Mouse (Mus musculus): ENCODE data around the gene Phgdh. TPM values are rescaled to one million over a fixed set of nuclear protein-coding genes. Genes with fewer than 3 reads are reported as not detected.
"Not testable (repeated sequence)": the region's sequence is repeated elsewhere in the genome, so short reads cannot be mapped to it uniquely, and the experiment has no call there.

The Phgdh gene
- 18.1 and 18.2 TPM in 2 replicates for polyA plus RNA-seq (2012; rRNA removed)

GRCm38 (mm10) chr3:98339706-98340109 is at the start of gene Phgdh:
TSS of gene Phgdh (minus strand) at chr3:98339990.
- H3K27me3 ChIP-seq (ENCODE audit: control insufficient read depth, insufficient read depth, low read length); H3K4me1 ChIP-seq (ENCODE audit: control insufficient read depth, insufficient read depth, low read length); H3K27ac ChIP-seq (ENCODE audit: control insufficient read depth, insufficient read depth, low read depth, low read length); H3K36me3 ChIP-seq (ENCODE audit: control insufficient read depth, insufficient read depth, low read length): not testable (repeated sequence)
- peak within 1 kb of the TSS; percentile 37 for H3K4me3 ChIP-seq (ENCODE audit: control insufficient read depth, low read depth, low read length)

GRCm38 (mm10) chr3:98389305-98389704 is 49.5 kb upstream of the Phgdh start:
- TF ChIP-seq CTCF (IDR thresholded peaks at IDR 0.05; ENCODE audit: control insufficient read depth, insufficient read depth, insufficient replicate concordance, low read depth, low read length) (no peak), POLR2A (IDR thresholded peaks at IDR 0.05; ENCODE audit: control insufficient read depth, low read depth, low read length) (no peak)
- H3K27me3 ChIP-seq (ENCODE audit: control insufficient read depth, insufficient read depth, low read length): no peaks in the 10 kb centered on the region
- H3K27ac ChIP-seq (ENCODE audit: control insufficient read depth, insufficient read depth, low read depth, low read length): no peak overlapping the region
- no peaks in the 10 kb centered on the region for H3K36me3 ChIP-seq (ENCODE audit: control insufficient read depth, insufficient read depth, low read length)
- H3K4me3 ChIP-seq (ENCODE audit: control insufficient read depth, low read depth, low read length): no peak overlapping the region
- H3K4me1 ChIP-seq (ENCODE audit: control insufficient read depth, insufficient read depth, low read length): peaks cover 3% of the 10 kb centered on the region; the same call in 1 of the 2 replicates

GRCm38 (mm10) chr3:98387756-98388155 is 48.0 kb upstream of the Phgdh start:
- Histone ChIP-seq H3K4me1 (ENCODE audit: control insufficient read depth, insufficient read depth, low read length) (peaks cover 7% of the 10 kb centered on the region), H3K27ac (ENCODE audit: control insufficient read depth, insufficient read depth, low read depth, low read length) (no peak overlapping the region), H3K36me3 (ENCODE audit: control insufficient read depth, insufficient read depth, low read length) (no peaks in the 10 kb centered on the region), H3K4me3 (ENCODE audit: control insufficient read depth, low read depth, low read length) (no peak overlapping the region), H3K27me3 (ENCODE audit: control insufficient read depth, insufficient read depth, low read length) (no peaks in the 10 kb centered on the region)
- TF ChIP-seq POLR2A (IDR thresholded peaks at IDR 0.05; ENCODE audit: control insufficient read depth, low read depth, low read length) (no peak), CTCF (IDR thresholded peaks at IDR 0.05; ENCODE audit: control insufficient read depth, insufficient read depth, insufficient replicate concordance, low read depth, low read length) (no peak)

- Histone ChIP-seq H3K36me3 (ENCODE audit: control insufficient read depth, insufficient read depth, low read length) (no peaks in the 10 kb centered on the region), H3K4me3 (ENCODE audit: control insufficient read depth, low read depth, low read length) (no peak overlapping the region), H3K4me1 (ENCODE audit: control insufficient read depth, insufficient read depth, low read length) (peaks cover 7% of the 10 kb centered on the region), H3K27me3 (ENCODE audit: control insufficient read depth, insufficient read depth, low read length) (no peaks in the 10 kb centered on the region), H3K27ac (ENCODE audit: control insufficient read depth, insufficient read depth, low read depth, low read length) (no peak overlapping the region)
- TF ChIP-seq POLR2A (IDR thresholded peaks at IDR 0.05; ENCODE audit: control insufficient read depth, low read depth, low read length) (no peak), CTCF (IDR thresholded peaks at IDR 0.05; ENCODE audit: control insufficient read depth, insufficient read depth, insufficient replicate concordance, low read depth, low read length) (no peak)
These were observed 47.3 kb upstream of the Phgdh start for GRCm38 (mm10) chr3:98387086-98387485.

GRCm38 (mm10) chr3:98383024-98383790 is 43.4 kb upstream of the Phgdh start:
- no peak overlapping the region for H3K27ac ChIP-seq (ENCODE audit: control insufficient read depth, insufficient read depth, low read depth, low read length)

GRCm38 (mm10) chr3:98382246-98382939 is 42.6 kb upstream of the Phgdh start, which contains the start of gene Zfp697:
TSS of gene Zfp697 (plus strand) at chr3:98382461.
- Histone ChIP-seq H3K27ac (ENCODE audit: control insufficient read depth, insufficient read depth, low read depth, low read length) (no peak within 1 kb of the TSS), H3K27me3 (ENCODE audit: control insufficient read depth, insufficient read depth, low read length) (no peaks in the 10 kb centered on the region)
- TF ChIP-seq POLR2A (IDR thresholded peaks at IDR 0.05; ENCODE audit: control insufficient read depth, low read depth, low read length) (peak; percentile 58; the same call in 1 of the 2 replicates), CTCF (IDR thresholded peaks at IDR 0.05; ENCODE audit: control insufficient read depth, insufficient read depth, insufficient replicate concordance, low read depth, low read length) (no peak)

More at GRCm38 (mm10) chr3:98383024-98383790, 43.4 kb upstream of the Phgdh start:
- Histone ChIP-seq H3K4me3 (ENCODE audit: control insufficient read depth, low read depth, low read length) (peak overlapping the region; percentile 57), H3K4me1 (ENCODE audit: control insufficient read depth, insufficient read depth, low read length) (peaks cover 5% of the 10 kb centered on the region), H3K27me3 (ENCODE audit: control insufficient read depth, insufficient read depth, low read length) (no peaks in the 10 kb centered on the region), H3K36me3 (ENCODE audit: control insufficient read depth, insufficient read depth, low read length) (no peaks in the 10 kb centered on the region)
- TF ChIP-seq POLR2A (IDR thresholded peaks at IDR 0.05; ENCODE audit: control insufficient read depth, low read depth, low read length) (no peak), CTCF (IDR thresholded peaks at IDR 0.05; ENCODE audit: control insufficient read depth, insufficient read depth, insufficient replicate concordance, low read depth, low read length) (no peak)

GRCm38 (mm10) chr3:98381677-98382245 is 42.0 kb upstream of the Phgdh start:
- Histone ChIP-seq H3K27me3 (ENCODE audit: control insufficient read depth, insufficient read depth, low read length) (no peaks in the 10 kb centered on the region), H3K36me3 (ENCODE audit: control insufficient read depth, insufficient read depth, low read length) (no peaks in the 10 kb centered on the region), H3K27ac (ENCODE audit: control insufficient read depth, insufficient read depth, low read depth, low read length) (no peak overlapping the region), H3K4me3 (ENCODE audit: control insufficient read depth, low read depth, low read length) (peak overlapping the region; percentile 57), H3K4me1 (ENCODE audit: control insufficient read depth, insufficient read depth, low read length) (peaks cover 5% of the 10 kb centered on the region)
- no peak for TF ChIP-seq CTCF (IDR thresholded peaks at IDR 0.05; ENCODE audit: control insufficient read depth, insufficient read depth, insufficient replicate concordance, low read depth, low read length)
- TF ChIP-seq POLR2A (IDR thresholded peaks at IDR 0.05; ENCODE audit: control insufficient read depth, low read depth, low read length): no peak

More at GRCm38 (mm10) chr3:98382246-98382939, 42.6 kb upstream of the Phgdh start, which contains the start of gene Zfp697:
- Histone ChIP-seq H3K4me1 (ENCODE audit: control insufficient read depth, insufficient read depth, low read length) (peaks cover 5% of the 10 kb centered on the region), H3K4me3 (ENCODE audit: control insufficient read depth, low read depth, low read length) (peak within 1 kb of the TSS; percentile 57), H3K36me3 (ENCODE audit: control insufficient read depth, insufficient read depth, low read length) (no peaks in the 10 kb centered on the region)

Measured in testis, adult 2 months (tissue).